In genomic region chr16:89618190-89618589, GRCm38 (mm10) we compare ENCODE assay signal across 20 mouse cellular contexts. TPM values are rescaled to one million over a fixed set of nuclear protein-coding genes. Genes with fewer than 3 reads are reported as not detected.
"Had no signal": no experiment of that assay in that cellular context is flagged by ENCODE, and none has a peak within 500 bp of the region (broad histone marks: within the 10 kb centered on the region; RNA-seq: fewer than 3 reads in every experiment).

No protein-coding gene starts in this region.

- H3K4me2 ChIP-seq: limb, embryonic 13.5 days; midbrain, embryonic 12.5 days had no signal

- DNase-seq: kidney, postnatal 36 days; left cerebral cortex, postnatal 4 days; lung, adult 18-20 months; thymus, adult 18-20 months; thymus, postnatal 14 days had no signal

- H3K9ac ChIP-seq: limb, embryonic 13.5 days; liver, embryonic 14.5 days; midbrain, embryonic 12.5 days had no signal

- H3K36me3 ChIP-seq: limb, embryonic 13.5 days; midbrain, embryonic 12.5 days had no signal

- H3K27me3 ChIP-seq: limb, embryonic 13.5 days; midbrain, embryonic 12.5 days had no signal

- H3K4me3 ChIP-seq: limb, embryonic 13.5 days; midbrain, embryonic 12.5 days had no signal

- H3K9me3 ChIP-seq: limb, embryonic 13.5 days; midbrain, embryonic 12.5 days had no signal

- H3K27ac ChIP-seq: limb, embryonic 13.5 days; liver, embryonic 14.5 days; midbrain, embryonic 12.5 days; stomach, postnatal 0 days had no signal

- H3K4me1 ChIP-seq: limb, embryonic 13.5 days; midbrain, embryonic 12.5 days had no signal

RNA-seq across cellular contexts. Expression of gene Krtap11-1, which starts 47.2 kb away (rescaled TPM):
- total RNA-seq: layer of hippocampus, adult 18-20 months; layer of hippocampus, postnatal 14 days; left cerebral cortex, adult 18-20 months; left cerebral cortex, postnatal 10 days; left cerebral cortex, postnatal 4 days; liver, adult 2 months; megakaryocyte-erythroid progenitor cell, adult 5-6 weeks; midbrain, postnatal 0 days; neutrophil, adult 5-6 weeks had no signal
- polyA plus RNA-seq: kidney, embryonic 16.5 days; limb, embryonic 13.5 days; liver, adult 2 months; liver, embryonic 14.5 days; lung, embryonic 16.5 days; midbrain, embryonic 12.5 days; midbrain, postnatal 0 days; neural tube, embryonic 11.5 days; stomach, postnatal 0 days had no signal
